Mouse (Mus musculus): ENCODE results near the gene Mphosph9. TPM values are rescaled to one million over a fixed set of nuclear protein-coding genes. Genes with fewer than 3 reads are reported as not detected.

The Mphosph9 gene
- polyA plus RNA-seq, 2 experiments, result 3.4 to 4.2 TPM

GRCm38 (mm10) chr5:124334392-124334791 is 6.6 kb upstream of the Mphosph9 start:
- Histone ChIP-seq H3K27me3 (ENCODE audit: control insufficient read depth, insufficient read depth, low read length) (no peaks in the 10 kb centered on the region), H3K27ac (no peak overlapping the region), H3K4me2 (ENCODE audit: low read depth) (no peak overlapping the region), H3K9me3 (ENCODE audit: control insufficient read depth, low read length) (no peaks in the 10 kb centered on the region), H3K36me3 (replicated peaks; ENCODE audit: control insufficient read depth, insufficient read depth, low read depth) (no peaks in the 10 kb centered on the region), H3K9ac (replicated peaks) (no peak overlapping the region), H3K4me3 (ENCODE audit: insufficient read depth in 1 of 2, low read depth in 2 of 2, low read length in 2 of 2) (no peak overlapping the region), H3K4me1 (replicated peaks; ENCODE audit: control insufficient read depth in 2 of 2, insufficient read depth in 2 of 2, low read length in 1 of 2) (no peaks in the 10 kb centered on the region)
- ATAC-seq (ENCODE audit: insufficient read depth) (no peak), DNase-seq (ENCODE audit: low read depth in 3 of 3, low spot score in 3 of 3) (no peak)
- TF ChIP-seq CTCF (IDR thresholded peaks at IDR 0.05; ENCODE audit: low read depth) (no peak), EP300 (IDR thresholded peaks at IDR 0.05; ENCODE audit: low read depth) (no peak)
- 50% methylated on average over 6 of the region's 6 CpGs for WGBS (ENCODE audit: insufficient replicate concordance)

- ATAC-seq (ENCODE audit: insufficient read depth) (no peak), DNase-seq (ENCODE audit: low read depth in 3 of 3, low spot score in 3 of 3) (no peak)
- Histone ChIP-seq H3K4me2 (ENCODE audit: low read depth) (no peak overlapping the region), H3K36me3 (replicated peaks; ENCODE audit: control insufficient read depth, insufficient read depth, low read depth) (no peaks in the 10 kb centered on the region), H3K4me1 (replicated peaks; ENCODE audit: control insufficient read depth in 2 of 2, insufficient read depth in 2 of 2, low read length in 1 of 2) (peaks cover 6 to 14% of the 10 kb centered on the region in 2 experiments), H3K4me3 (ENCODE audit: insufficient read depth in 1 of 2, low read depth in 2 of 2, low read length in 2 of 2) (no peak overlapping the region), H3K9ac (replicated peaks) (no peak overlapping the region), H3K9me3 (ENCODE audit: control insufficient read depth, low read length) (no peaks in the 10 kb centered on the region), H3K27ac (no peak overlapping the region), H3K27me3 (ENCODE audit: control insufficient read depth, insufficient read depth, low read length) (no peaks in the 10 kb centered on the region)
- WGBS (ENCODE audit: insufficient replicate concordance), result 78% methylated on average over 6 of the region's 6 CpGs
- no peak for TF ChIP-seq EP300 (IDR thresholded peaks at IDR 0.05; ENCODE audit: low read depth)
- TF ChIP-seq CTCF (IDR thresholded peaks at IDR 0.05; ENCODE audit: low read depth), result no peak
Observed at GRCm38 (mm10) chr5:124330086-124330485, 2.3 kb upstream of the Mphosph9 start.

GRCm38 (mm10) chr5:124326829-124327228 is 943 bp downstream of the Mphosph9 start:
- Histone ChIP-seq H3K9ac (replicated peaks) (peak overlapping the region; percentile 86), H3K36me3 (replicated peaks; ENCODE audit: control insufficient read depth, insufficient read depth, low read depth) (no peaks in the 10 kb centered on the region), H3K4me3 (ENCODE audit: insufficient read depth in 1 of 2, low read depth in 2 of 2, low read length in 2 of 2) (peak overlapping the region; percentile 69 to 88), H3K4me1 (replicated peaks; ENCODE audit: control insufficient read depth in 2 of 2, insufficient read depth in 2 of 2, low read length in 1 of 2) (peaks cover 6 to 14% of the 10 kb centered on the region in 2 experiments), H3K27ac (peak overlapping the region; percentile 28; the same call in 1 of the 2 replicates), H3K27me3 (ENCODE audit: control insufficient read depth, insufficient read depth, low read length) (no peaks in the 10 kb centered on the region), H3K9me3 (ENCODE audit: control insufficient read depth, low read length) (no peaks in the 10 kb centered on the region), H3K4me2 (ENCODE audit: low read depth) (peak overlapping the region; percentile 92)
- no peak for TF ChIP-seq CTCF (IDR thresholded peaks at IDR 0.05; ENCODE audit: low read depth)
- no peak for TF ChIP-seq EP300 (IDR thresholded peaks at IDR 0.05; ENCODE audit: low read depth)
- no peak for ATAC-seq (ENCODE audit: insufficient read depth)
- WGBS (ENCODE audit: insufficient replicate concordance), result 4% methylated on average over 8 of the region's 8 CpGs
- DNase-seq (ENCODE audit: low read depth in 3 of 3, low spot score in 3 of 3), result peak in 1 of 3 experiments; percentile 14

DNA sequence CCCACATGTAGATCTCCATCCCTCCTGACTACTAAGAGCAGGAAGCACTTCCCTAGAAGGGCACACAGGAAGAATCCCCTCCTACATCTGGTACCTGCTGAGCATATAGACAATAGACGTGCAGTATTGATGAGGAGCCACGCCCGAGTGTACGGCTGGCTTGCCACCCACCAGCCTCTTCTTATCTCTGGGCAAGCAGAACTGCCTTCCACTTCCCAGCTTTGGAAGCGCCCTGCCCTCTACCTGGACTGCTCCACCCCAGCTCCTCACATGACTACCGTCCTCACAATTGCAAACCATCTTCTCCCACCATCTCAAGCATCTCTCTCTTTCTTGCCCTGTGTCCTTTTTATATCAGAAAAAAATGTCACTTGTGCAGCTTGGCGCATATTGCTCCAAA is 10.1 kb downstream of the Mphosph9 start:
- no peaks in the 10 kb centered on the region for H3K27me3 ChIP-seq (ENCODE audit: control insufficient read depth, insufficient read depth, low read length)
- H3K4me1 ChIP-seq (replicated peaks; ENCODE audit: control insufficient read depth in 2 of 2, insufficient read depth in 2 of 2, low read length in 1 of 2), result peaks cover 7 to 9% of the 10 kb centered on the region in 2 experiments
- ATAC-seq (ENCODE audit: insufficient read depth) (peak; percentile 56; the same call in 1 of the 2 replicates), DNase-seq (ENCODE audit: low read depth in 3 of 3, low spot score in 3 of 3) (no peak)
- 32% methylated on average over 7 of the region's 7 CpGs for WGBS (ENCODE audit: insufficient replicate concordance)
- no peak for TF ChIP-seq EP300 (IDR thresholded peaks at IDR 0.05; ENCODE audit: low read depth)
- H3K36me3 ChIP-seq (replicated peaks; ENCODE audit: control insufficient read depth, insufficient read depth, low read depth), result peaks cover 22% of the 10 kb centered on the region
- no peak overlapping the region for H3K27ac ChIP-seq
- H3K9me3 ChIP-seq (ENCODE audit: control insufficient read depth, low read length), result peaks cover under 1% of the 10 kb centered on the region; the same call in 1 of the 2 replicates
- no peak overlapping the region for H3K4me2 ChIP-seq (ENCODE audit: low read depth)
- no peak overlapping the region for H3K9ac ChIP-seq (replicated peaks)
- no peak overlapping the region for H3K4me3 ChIP-seq (ENCODE audit: insufficient read depth in 1 of 2, low read depth in 2 of 2, low read length in 2 of 2)

- H3K9ac ChIP-seq (replicated peaks), result no peak overlapping the region
- H3K36me3 ChIP-seq (replicated peaks; ENCODE audit: control insufficient read depth, insufficient read depth, low read depth), result peaks cover 29% of the 10 kb centered on the region
- no peak overlapping the region for H3K4me2 ChIP-seq (ENCODE audit: low read depth)
- no peak overlapping the region for H3K27ac ChIP-seq
- H3K9me3 ChIP-seq (ENCODE audit: control insufficient read depth, low read length), result peaks cover 6% of the 10 kb centered on the region
- no peak for TF ChIP-seq EP300 (IDR thresholded peaks at IDR 0.05; ENCODE audit: low read depth)
- no peak for TF ChIP-seq CTCF (IDR thresholded peaks at IDR 0.05; ENCODE audit: low read depth)
- 92% methylated on average over 11 of the region's 11 CpGs for WGBS (ENCODE audit: insufficient replicate concordance)
- no peak for ATAC-seq (ENCODE audit: insufficient read depth)
- no peak for DNase-seq (ENCODE audit: low read depth in 3 of 3, low spot score in 3 of 3)
- peaks cover 7 to 9% of the 10 kb centered on the region in 2 experiments for H3K4me1 ChIP-seq (replicated peaks; ENCODE audit: control insufficient read depth in 2 of 2, insufficient read depth in 2 of 2, low read length in 1 of 2)
- no peak overlapping the region for H3K4me3 ChIP-seq (ENCODE audit: insufficient read depth in 1 of 2, low read depth in 2 of 2, low read length in 2 of 2)
- no peaks in the 10 kb centered on the region for H3K27me3 ChIP-seq (ENCODE audit: control insufficient read depth, insufficient read depth, low read length)
Observed at GRCm38 (mm10) chr5:124315941-124316340, 11.8 kb downstream of the Mphosph9 start.
